Mouse (Mus musculus): ENCODE data around the gene Arhgap25. TPM values are rescaled to one million over a fixed set of nuclear protein-coding genes. Genes with fewer than 3 reads are reported as not detected.

Gene Arhgap25
- polyA plus RNA-seq, 1 experiment = 0.42 TPM

DNA sequence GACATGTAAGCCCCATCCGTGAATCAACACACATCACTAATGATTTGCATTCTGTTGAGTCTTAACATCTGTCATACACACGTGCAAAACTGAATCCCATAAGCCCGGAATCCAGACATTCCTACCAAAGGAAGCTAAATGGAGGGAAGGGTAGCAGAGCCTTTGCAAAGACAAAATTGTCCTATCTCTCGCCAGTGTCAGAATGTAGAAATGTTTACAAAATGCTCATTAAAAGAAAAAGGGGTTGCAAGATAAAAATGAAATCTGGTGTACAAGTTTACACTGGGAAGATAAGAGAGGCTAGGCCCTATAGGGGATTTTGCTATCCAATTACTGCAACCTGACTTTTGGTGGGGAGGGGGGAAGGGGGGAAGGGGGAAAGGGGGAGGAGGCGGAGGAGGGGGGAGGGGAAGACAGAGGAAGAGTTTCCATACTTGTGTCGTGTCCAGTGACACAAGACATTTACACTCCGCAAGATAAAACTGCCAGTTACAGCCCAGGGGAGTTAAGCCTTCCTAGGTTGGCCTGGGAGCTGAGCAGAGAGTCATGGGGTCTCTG lies 104.5 kb downstream of the Arhgap25 start, which contains the start of gene Bmp10:
Bmp10 (plus strand) TSS at position 508 of the 558 bp plus-strand sequence.
- H3K4me1 ChIP-seq (ENCODE audit: control insufficient read depth, insufficient read depth, low read length) = no peaks in the 10 kb centered on the region
- H3K27ac ChIP-seq (ENCODE audit: insufficient read depth, low read length) = no peak within 1 kb of the TSS
- no peak for TF ChIP-seq POLR2A (IDR thresholded peaks at IDR 0.05; ENCODE audit: low read depth, low read length)
- no peak within 1 kb of the TSS for H3K4me3 ChIP-seq (ENCODE audit: insufficient read depth, low read length)

DNA sequence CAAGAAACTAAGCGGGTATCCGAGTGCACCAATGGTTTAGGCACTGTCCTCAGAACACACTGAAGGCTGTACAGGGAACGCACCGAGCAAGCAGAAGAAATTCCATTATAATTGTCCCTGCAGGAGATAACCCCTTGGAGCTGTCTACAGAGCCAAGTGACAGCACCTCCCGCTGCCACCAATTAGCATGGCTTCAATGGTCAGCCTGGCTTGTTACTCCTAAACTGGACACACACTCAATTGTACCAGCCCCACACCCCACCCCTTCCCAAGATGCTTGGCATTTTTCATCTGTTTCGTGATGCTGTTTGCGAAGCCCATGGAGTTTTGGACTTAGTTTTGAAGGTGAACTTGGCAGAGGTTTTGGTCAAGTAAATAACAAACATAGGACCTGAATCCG lies 105.4 kb downstream of the Arhgap25 start:
- H3K27ac ChIP-seq (ENCODE audit: insufficient read depth, low read length) = no peak overlapping the region
- TF ChIP-seq CTCF (IDR thresholded peaks at IDR 0.05; ENCODE audit: borderline replicate concordance, insufficient read depth, low read length) (no peak), POLR2A (IDR thresholded peaks at IDR 0.05; ENCODE audit: low read depth, low read length) (no peak)
- no peaks in the 10 kb centered on the region; the same call in 1 of the 2 replicates for H3K4me1 ChIP-seq (ENCODE audit: control insufficient read depth, insufficient read depth, low read length)
- no peak overlapping the region for H3K4me3 ChIP-seq (ENCODE audit: insufficient read depth, low read length)

DNA sequence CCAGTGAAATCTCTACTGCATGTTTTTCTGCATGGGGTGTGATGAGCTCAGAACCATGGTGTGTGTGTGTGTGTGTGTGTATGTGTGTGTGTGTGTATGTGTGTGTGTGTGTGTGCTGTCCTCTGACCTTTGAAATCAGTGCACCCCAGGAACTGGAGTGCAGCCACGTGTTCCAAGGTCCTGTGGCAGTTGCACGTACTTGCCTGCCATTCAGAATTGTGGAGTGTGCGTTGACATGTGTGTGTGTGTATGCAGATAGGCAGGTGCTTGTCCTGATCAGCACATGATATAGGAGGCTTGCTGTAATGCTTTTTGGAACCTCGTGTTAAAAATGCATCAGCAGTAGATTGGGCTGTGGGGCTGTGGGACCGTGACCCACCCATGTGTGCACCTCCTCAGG lies 106.1 kb downstream of the Arhgap25 start:
- TF ChIP-seq CTCF (IDR thresholded peaks at IDR 0.05; ENCODE audit: borderline replicate concordance, insufficient read depth, low read length) = no peak
- TF ChIP-seq POLR2A (IDR thresholded peaks at IDR 0.05; ENCODE audit: low read depth, low read length) = no peak
- Histone ChIP-seq H3K4me1 (ENCODE audit: control insufficient read depth, insufficient read depth, low read length) (no peaks in the 10 kb centered on the region; the same call in 1 of the 2 replicates), H3K27ac (ENCODE audit: insufficient read depth, low read length) (no peak overlapping the region), H3K4me3 (ENCODE audit: insufficient read depth, low read length) (no peak overlapping the region)

DNA sequence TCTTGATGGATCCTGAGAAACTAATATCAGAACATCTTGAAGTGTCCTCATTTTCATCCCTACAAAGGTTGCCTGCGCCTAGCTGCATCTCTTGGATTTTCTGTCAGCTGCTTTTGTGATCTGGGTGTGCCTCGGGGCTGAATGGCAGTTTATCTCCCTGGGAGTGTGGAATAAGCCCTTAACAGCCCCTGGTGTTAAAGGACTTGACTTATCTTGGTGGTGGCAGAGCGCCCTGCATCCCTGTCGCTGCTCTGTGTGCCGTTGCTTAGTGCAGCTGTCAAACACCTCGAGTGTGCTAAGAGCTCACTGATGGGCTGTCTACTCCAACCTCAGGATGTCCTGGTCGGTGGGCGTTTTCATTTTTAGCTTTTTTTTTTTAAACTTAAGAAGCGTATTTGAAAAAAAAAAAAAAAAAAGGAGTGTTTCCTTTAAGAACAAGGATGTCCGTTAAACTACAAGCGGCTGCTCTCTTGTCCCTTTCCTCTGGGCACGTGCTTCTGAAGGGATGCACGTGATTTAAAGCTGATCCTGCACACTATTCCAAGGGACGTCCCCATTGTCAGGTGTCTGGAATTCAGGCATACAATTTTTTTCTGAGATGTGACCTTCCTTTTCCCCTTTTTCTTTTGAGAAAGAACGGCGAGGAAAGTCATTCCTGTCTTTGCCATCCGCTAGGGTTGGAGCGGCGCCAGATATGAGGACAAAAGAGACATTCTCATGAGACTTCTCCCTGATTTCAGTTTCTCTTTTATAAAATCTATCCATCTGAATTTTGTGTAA lies 108.8 kb downstream of the Arhgap25 start:
- no peak overlapping the region for H3K27ac ChIP-seq (ENCODE audit: insufficient read depth, low read length)
- no peaks in the 10 kb centered on the region; the same call in 1 of the 2 replicates for H3K4me1 ChIP-seq (ENCODE audit: control insufficient read depth, insufficient read depth, low read length)
- H3K4me3 ChIP-seq (ENCODE audit: insufficient read depth, low read length) = no peak overlapping the region
- TF ChIP-seq CTCF (IDR thresholded peaks at IDR 0.05; ENCODE audit: borderline replicate concordance, insufficient read depth, low read length) (no peak), POLR2A (IDR thresholded peaks at IDR 0.05; ENCODE audit: low read depth, low read length) (no peak)

DNA sequence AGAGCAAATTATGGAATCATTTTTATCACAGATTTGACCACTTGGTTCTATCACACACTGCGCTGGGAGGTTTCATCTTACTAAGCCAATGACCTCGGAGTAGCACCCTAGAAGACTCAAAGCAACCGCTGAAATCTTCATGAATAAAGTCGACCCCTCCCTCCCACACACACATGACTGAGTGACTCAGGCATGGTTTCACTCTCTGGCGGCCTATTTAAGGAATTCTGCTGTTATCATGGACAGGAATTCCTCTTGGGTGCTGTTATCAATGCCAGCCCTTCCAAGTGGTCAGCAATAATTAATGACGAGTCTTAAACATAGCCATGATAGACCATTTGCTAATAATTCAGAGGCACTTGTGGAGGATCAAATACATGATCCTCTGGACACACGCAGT lies 110.8 kb downstream of the Arhgap25 start:
- TF ChIP-seq POLR2A (IDR thresholded peaks at IDR 0.05; ENCODE audit: low read depth, low read length) = no peak
- no peak for TF ChIP-seq CTCF (IDR thresholded peaks at IDR 0.05; ENCODE audit: borderline replicate concordance, insufficient read depth, low read length)
- no peak overlapping the region for H3K4me3 ChIP-seq (ENCODE audit: insufficient read depth, low read length)
- H3K4me1 ChIP-seq (ENCODE audit: control insufficient read depth, insufficient read depth, low read length) = no peaks in the 10 kb centered on the region; the same call in 1 of the 2 replicates
- no peak overlapping the region for H3K27ac ChIP-seq (ENCODE audit: insufficient read depth, low read length)

DNA sequence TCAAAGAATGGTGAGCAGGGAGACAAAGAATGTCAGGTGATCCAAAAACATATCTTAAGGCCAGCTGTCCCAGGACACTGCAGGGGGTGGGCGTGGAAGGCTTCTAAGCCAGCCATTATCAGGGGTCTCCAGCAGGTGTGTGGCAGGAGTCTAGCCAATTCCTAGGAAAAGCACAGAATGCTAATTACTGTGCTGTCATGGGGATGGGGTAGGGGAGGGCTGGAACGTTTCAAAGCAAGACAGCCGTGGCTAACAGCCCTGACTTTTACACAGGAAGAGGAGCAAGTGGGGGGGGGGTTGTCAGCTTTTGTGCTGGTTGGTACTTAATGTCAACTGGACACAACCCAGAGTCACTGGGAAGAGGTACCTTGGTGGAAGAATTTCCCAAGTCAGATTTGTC lies 121.0 kb downstream of the Arhgap25 start:
- TF ChIP-seq CTCF (IDR thresholded peaks at IDR 0.05; ENCODE audit: borderline replicate concordance, insufficient read depth, low read length) (no peak), POLR2A (IDR thresholded peaks at IDR 0.05; ENCODE audit: low read depth, low read length) (no peak)
- no peak overlapping the region for H3K27ac ChIP-seq (ENCODE audit: insufficient read depth, low read length)

More for the DNA sequence above, 121.0 kb downstream of the Arhgap25 start:
- no peak overlapping the region for H3K4me3 ChIP-seq (ENCODE audit: insufficient read depth, low read length)
- H3K4me1 ChIP-seq (ENCODE audit: control insufficient read depth, insufficient read depth, low read length) = no peaks in the 10 kb centered on the region

Other genes with a start within 250 kb of the Arhgap25 start
- 172 and 200 TPM in 2 replicates for gene Antxr1, start 197.4 kb downstream of the Arhgap25 start, polyA plus RNA-seq (2011; ENCODE audit: insufficient read length, low read depth, missing spikeins)
- gene Gkn1, start 182.3 kb downstream of the Arhgap25 start, polyA plus RNA-seq (2011; ENCODE audit: insufficient read length, low read depth, missing spikeins) = not detected in 2 replicates
- not detected in 2 replicates for gene Gkn2, start 159.9 kb downstream of the Arhgap25 start, polyA plus RNA-seq (2011; ENCODE audit: insufficient read length, low read depth, missing spikeins)
- gene Gkn3, start 144.3 kb downstream of the Arhgap25 start, polyA plus RNA-seq (2011; ENCODE audit: insufficient read length, low read depth, missing spikeins) = not detected in 2 replicates
- not detected in 2 replicates for gene Bmp10, start 104.3 kb downstream of the Arhgap25 start, polyA plus RNA-seq (2011; ENCODE audit: insufficient read length, low read depth, missing spikeins)
- 0.47 and 3.3 TPM in 2 replicates for gene Prokr1, start 57.5 kb upstream of the Arhgap25 start, polyA plus RNA-seq (2011; ENCODE audit: insufficient read length, low read depth, missing spikeins)
- gene Aplf, start 138.9 kb upstream of the Arhgap25 start, polyA plus RNA-seq (2011; ENCODE audit: insufficient read length, low read depth, missing spikeins) = 8.8 and 9.7 TPM in 2 replicates
- not detected in 2 replicates for gene Efcc1, start 197.6 kb upstream of the Arhgap25 start, polyA plus RNA-seq (2011; ENCODE audit: insufficient read length, low read depth, missing spikeins)
- gene Gp9, start 244.8 kb upstream of the Arhgap25 start, polyA plus RNA-seq (2011; ENCODE audit: insufficient read length, low read depth, missing spikeins) = not detected in 2 replicates

All from embryonic fibroblast, embryonic 13.5 days (primary cell).